Comparison of ENCODE assay signal across 16 mouse cellular contexts in the genomic region with DNA sequence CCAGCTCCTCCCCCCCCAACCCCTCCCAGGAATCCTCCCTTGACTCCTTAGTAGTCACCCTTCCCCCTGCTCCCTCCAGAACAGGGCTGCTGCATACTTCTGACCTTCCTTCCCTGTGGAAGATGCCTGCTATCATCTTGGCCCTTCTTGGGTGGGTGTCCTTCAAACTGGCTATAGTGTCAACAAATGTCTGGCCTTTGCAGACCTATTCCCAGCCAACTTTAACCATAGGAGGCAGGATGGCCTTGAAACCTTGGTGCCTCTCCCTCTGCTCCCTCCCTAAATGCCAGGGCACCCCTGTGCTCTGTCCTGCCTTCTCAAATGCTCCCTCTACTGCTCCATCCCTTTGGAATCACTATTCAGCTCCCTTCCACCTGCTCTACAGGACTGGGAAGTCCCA. TPM values are rescaled to one million over a fixed set of nuclear protein-coding genes. Genes with fewer than 3 reads are reported as not detected.
A peak's percentile ranks its signal among the peaks of the same experiment; 100 is the strongest.
DNase-seq lines count a peak whose midpoint lies in the region; ATAC-seq lines count a peak whose summit lies in the region.
"Had no signal": no experiment of that assay in that cellular context is flagged by ENCODE, and none has a peak within 500 bp of the region (broad histone marks: within the 10 kb centered on the region; RNA-seq: fewer than 3 reads in every experiment).

No protein-coding gene starts in this region.

- peak overlapping the region; percentile 67; the same call in 1 of the 2 replicates for H3K27ac ChIP-seq in kidney, embryonic 14.5 days (ENCODE audit: low read depth, low read length)
- H3K27ac ChIP-seq: macrophage; stomach, postnatal 0 days had no signal

- no peaks in the 10 kb centered on the region for H3K27me3 ChIP-seq in kidney, embryonic 14.5 days (ENCODE audit: control insufficient read depth, insufficient read depth, low read length)
- H3K27me3 ChIP-seq: Patski had no signal

- no peak for ATAC-seq in kidney, embryonic 14.5 days (ENCODE audit: low FRiP score, low TSS enrichment)
- ATAC-seq: forebrain, embryonic 16.5 days; Patski had no signal

- H3K4me3 ChIP-seq in kidney, embryonic 14.5 days (ENCODE audit: low read length): no peak overlapping the region

- peak; percentile 29 for DNase-seq in cerebellum, adult 9-10 months
- no peak for DNase-seq in cerebellum, postnatal 10 days
- no peak for DNase-seq in kidney, postnatal 4 days
- peak; percentile 33 for DNase-seq in ovary, postnatal 36 days (ENCODE audit: low spot score)
- DNase-seq in ovary, postnatal 14 days (ENCODE audit: low spot score): no peak
- no peak for DNase-seq in embryo, embryonic 11 days
- DNase-seq: cerebellum, adult 18-20 months; gastrocnemius, postnatal 14 days; liver; lung, adult 2 months; thymus, postnatal 25 days had no signal

- peaks cover 39% of the 10 kb centered on the region for H3K36me3 ChIP-seq in kidney, embryonic 14.5 days (ENCODE audit: control insufficient read depth, insufficient read depth, low read length)

- H3K9ac ChIP-seq in kidney, embryonic 14.5 days (ENCODE audit: low read depth, low read length): no peak overlapping the region

- H3K9me3 ChIP-seq in kidney, embryonic 14.5 days (ENCODE audit: control insufficient read depth, low read length): no peaks in the 10 kb centered on the region

- no peak overlapping the region for H3K4me2 ChIP-seq in kidney, embryonic 14.5 days (replicated peaks; ENCODE audit: low read depth, low read length)

- H3K4me1 ChIP-seq in kidney, embryonic 14.5 days (ENCODE audit: control insufficient read depth, insufficient read depth, low read length): peaks cover 47% of the 10 kb centered on the region

RNA-seq across cellular contexts. Expression of gene Zfp467, which starts 6.0 kb away (rescaled TPM):
- polyA plus RNA-seq in kidney, embryonic 14.5 days (2014; fragmentation: Nextera tagmentation; extraction: Ambion mirVana): 27.8 and 31.4 TPM in 2 replicates

RNA-seq across cellular contexts. Expression of gene Sspo, which starts 8.4 kb away (rescaled TPM):
- polyA plus RNA-seq in kidney, embryonic 14.5 days (2014; fragmentation: Nextera tagmentation; extraction: Ambion mirVana): 0.17 and 0.53 TPM in 2 replicates
- polyA plus RNA-seq: macrophage had no signal

RNA-seq across cellular contexts. Expression of gene Krba1, which starts 44.3 kb away (rescaled TPM):
- polyA plus RNA-seq in kidney, embryonic 14.5 days (2014; fragmentation: Nextera tagmentation; extraction: Ambion mirVana): 16.0 and 23.4 TPM in 2 replicates

Comparison
In these comparisons a context has a peak if more than half of its experiments do, and no peak if none do; other contexts are left out.
1. DNase-seq: peak in cerebellum, adult 9-10 months (single experiment) and ovary, postnatal 36 days (single experiment); none in cerebellum, postnatal 10 days (0 of 2), kidney, postnatal 4 days (0 of 2), ovary, postnatal 14 days (single experiment) and embryo, embryonic 11 days (single experiment).